Mouse (Mus musculus) kidney, embryonic 16.5 days (tissue): ENCODE results near the gene Mcpt1. TPM values are rescaled to one million over a fixed set of nuclear protein-coding genes. Genes with fewer than 3 reads are reported as not detected.
"Not testable (repeated sequence)": the region's sequence is repeated elsewhere in the genome, so short reads cannot be mapped to it uniquely, and the experiment has no call there.

Source experiments
- ATAC-seq: fragments of 200-750 bp; cut with Nextera tagmentation; 2 replicates; pipeline ENCODE4 v1.8.0; 2017; ENCODE audit warnings: moderate TSS enrichment; ENCODE audit not compliant: low FRiP score, low TSS enrichment
- H3K27ac ChIP-seq: fragments of 300-500 bp; sonication (generic); 2 replicates; pipeline ENCODE4 v1.5.1; 2014; ENCODE audit warnings: low read length
- H3K27me3 ChIP-seq: fragments of 300-500 bp; sonication (generic); 2 replicates; pipeline ENCODE4 v1.6.1; 2014; ENCODE audit warnings: low read length, control low read depth, mixed read lengths; ENCODE audit not compliant: insufficient read depth
- H3K36me3 ChIP-seq: fragments of 300-500 bp; sonication (generic); 2 replicates; pipeline ENCODE4 v1.6.1; 2014; ENCODE audit warnings: low read length, control low read depth, mixed read lengths; ENCODE audit not compliant: insufficient read depth
- H3K4me1 ChIP-seq: fragments of 300-500 bp; sonication (generic); 2 replicates; pipeline ENCODE4 v1.6.1; 2014; ENCODE audit warnings: low read length, control low read depth, mixed read lengths; ENCODE audit not compliant: insufficient read depth
- H3K4me2 ChIP-seq: fragments of 300-500 bp; sonication (generic); replicated peaks from 2 replicates; pipeline ENCODE4 v1.6.1; 2014; ENCODE audit warnings: low read depth, low read length
- H3K4me3 ChIP-seq: fragments of 300-500 bp; sonication (generic); 2 replicates; pipeline ENCODE4 v1.5.1; 2014; ENCODE audit warnings: mild to moderate bottlenecking, low read length
- H3K9ac ChIP-seq: fragments of 300-500 bp; sonication (generic); replicated peaks from 2 replicates; pipeline ENCODE4 v1.6.1; 2014; ENCODE audit warnings: low read length
- H3K9me3 ChIP-seq: fragments of 300-500 bp; sonication (generic); 2 replicates; pipeline ENCODE4 v1.6.1; 2016; ENCODE audit warnings: low read length, control low read depth
- WGBS: fragments of 180-500 bp; shearing (Covaris S2); extraction: QIAGEN DNeasy Blood & Tissue Kit; methylation state at CpG from one replicate; pipeline ENCODE4 v1.1.7; 2014; 5-methylcytosine and 5-hydroxymethylcytosine counted together
- polyA plus RNA-seq: library from polyadenylated mRNA; unstranded; fragments of >200 nt; fragmentation: Nextera tagmentation; extraction: Ambion mirVana; gene quantifications from 2 replicates; pipeline ENCODE4 v1.2.1, GENCODE M21; 2015

Gene Mcpt1
- polyA plus RNA-seq, 1 experiment from 2014 or later, result not detected

- Histone ChIP-seq H3K27me3 (no peaks in the 10 kb centered on the region), H3K27ac (no peak overlapping the region), H3K4me3 (no peak overlapping the region), H3K4me1 (no peaks in the 10 kb centered on the region), H3K9ac (no peak overlapping the region), H3K9me3 (no peaks in the 10 kb centered on the region), H3K4me2 (no peak overlapping the region), H3K36me3 (no peaks in the 10 kb centered on the region)
- no peak for ATAC-seq
- 85% methylated on average over 4 of the region's 4 CpGs for WGBS
Observed at GRCm38 (mm10) chr14:56057722-56058121, 40.0 kb downstream of the Mcpt1 start.

- not testable (repeated sequence) for ATAC-seq, H3K9me3 ChIP-seq, H3K9ac ChIP-seq, H3K27ac ChIP-seq, H3K36me3 ChIP-seq, H3K4me3 ChIP-seq, H3K4me1 ChIP-seq, H3K4me2 ChIP-seq, H3K27me3 ChIP-seq
- WGBS, result 68% methylated on average over 3 of the region's 3 CpGs
Observed at GRCm38 (mm10) chr14:56062213-56062612, 44.4 kb downstream of the Mcpt1 start, which contains the start of gene Mcpt4. TSS of gene Mcpt4 (minus strand) at chr14:56062313.

Other genes starting within 250 kb of the Mcpt1 start
- 16.7 and 19.7 TPM in 2 replicates for gene Adcy4, start 233.9 kb upstream of the Mcpt1 start, polyA plus RNA-seq
- 39.3 and 43.4 TPM in 2 replicates for gene Ripk3, start 229.1 kb upstream of the Mcpt1 start, polyA plus RNA-seq
- gene Nfatc4, start 194.8 kb upstream of the Mcpt1 start, polyA plus RNA-seq, result 38.2 and 38.7 TPM in 2 replicates
- gene Nynrin, start 164.0 kb upstream of the Mcpt1 start, polyA plus RNA-seq, result 22.5 and 25.1 TPM in 2 replicates
- gene Cbln3, start 133.6 kb upstream of the Mcpt1 start, polyA plus RNA-seq, result 0.42 and 0.74 TPM in 2 replicates
- 18.7 and 19.3 TPM in 2 replicates for gene Khnyn, start 133.0 kb upstream of the Mcpt1 start, polyA plus RNA-seq
- gene Sdr39u1, start 117.7 kb upstream of the Mcpt1 start, polyA plus RNA-seq, result 71.1 and 75.8 TPM in 2 replicates
- 2.0 and 2.3 TPM in 2 replicates for gene Cma1, start 73.3 kb upstream of the Mcpt1 start, polyA plus RNA-seq
- gene Cma2, start 67.0 kb upstream of the Mcpt1 start, polyA plus RNA-seq, result not detected in 2 replicates
- not detected in 2 replicates for gene Mcpt9, start 12.5 kb downstream of the Mcpt1 start, polyA plus RNA-seq
- gene Mcpt2, start 24.1 kb downstream of the Mcpt1 start, polyA plus RNA-seq, result 0.15 TPM in 1 of 2 replicates, not detected in the other
- gene Mcpt4, start 44.3 kb downstream of the Mcpt1 start, polyA plus RNA-seq, result not detected in 2 replicates
- 0.22 and 0.52 TPM in 2 replicates for gene Mcpt8, start 67.3 kb downstream of the Mcpt1 start, polyA plus RNA-seq
- not detected in 2 replicates for gene Ctsg, start 84.6 kb downstream of the Mcpt1 start, polyA plus RNA-seq
- gene Gzme, start 102.7 kb downstream of the Mcpt1 start, polyA plus RNA-seq, result not detected in 2 replicates
- not detected in 2 replicates for gene Gzmd, start 114.6 kb downstream of the Mcpt1 start, polyA plus RNA-seq
- gene Gzmg, start 141.6 kb downstream of the Mcpt1 start, polyA plus RNA-seq, result not detected in 2 replicates
- not detected in 2 replicates for gene Gzmn, start 156.6 kb downstream of the Mcpt1 start, polyA plus RNA-seq
- not detected in 2 replicates for gene Gzmf, start 193.4 kb downstream of the Mcpt1 start, polyA plus RNA-seq
- not detected in 2 replicates for gene Gzmc, start 216.7 kb downstream of the Mcpt1 start, polyA plus RNA-seq
- gene Gzmb, start 244.3 kb downstream of the Mcpt1 start, polyA plus RNA-seq, result 0.11 TPM in 1 of 2 replicates, not detected in the other